Mouse (Mus musculus) spleen, adult 2 months (tissue): ENCODE data around the gene Gm3149. TPM values are rescaled to one million over a fixed set of nuclear protein-coding genes. Genes with fewer than 3 reads are reported as not detected.
"Not testable (repeated sequence)": the region's sequence is repeated elsewhere in the genome, so short reads cannot be mapped to it uniquely, and the experiment has no call there.

Source experiments
- DNase-seq, 2 experiments: peaks; one replicate each; pipeline versions ENCODE4 v3.0.0 to v3.0.0-alpha.2; 2012 to 2021; ENCODE audit warnings: low spot score in 2 of 2, low read depth in 1 of 2
- H3K27ac ChIP-seq: fragments of 200-500 bp; 2 replicates; pipeline ENCODE4 v1.5.1; 2012; ENCODE audit warnings: low read length, inconsistent platforms; ENCODE audit not compliant: insufficient read depth
- H3K27me3 ChIP-seq: fragments of 200-500 bp; 2 replicates; pipeline ENCODE4 v1.6.1; 2012; ENCODE audit warnings: mild to moderate bottlenecking, moderate library complexity, low read length, inconsistent platforms; ENCODE audit not compliant: control insufficient read depth, insufficient read depth
- H3K36me3 ChIP-seq: fragments of 200-500 bp; 2 replicates; pipeline ENCODE4 v1.6.1; 2012; ENCODE audit warnings: mild to moderate bottlenecking, low read length, inconsistent platforms; ENCODE audit not compliant: control insufficient read depth, insufficient read depth
- H3K4me1 ChIP-seq: fragments of 200-500 bp; 2 replicates; pipeline ENCODE4 v1.6.1; 2011; ENCODE audit warnings: inconsistent platforms; ENCODE audit not compliant: control insufficient read depth, insufficient read depth, insufficient read length
- H3K4me3 ChIP-seq: fragments of 200-500 bp; 2 replicates; pipeline ENCODE4 v1.5.1; 2011; ENCODE audit warnings: mild to moderate bottlenecking, inconsistent platforms; ENCODE audit not compliant: insufficient read depth, insufficient read length; ENCODE audit errors: extremely low read depth
- WGBS: fragments of 180-500 bp; shearing (Covaris S2); methylation state at CpG from one replicate; pipeline ENCODE4 v1.1.7; 2018; 5-methylcytosine and 5-hydroxymethylcytosine counted together
- polyA plus RNA-seq: library from polyadenylated mRNA; depleted of rRNA; stranded (reverse); fragments of >200 nt; gene quantifications from 2 replicates; pipeline ENCODE4 v1.2.3, GENCODE M21; 2012; rRNA removed

Gene Gm3149
- polyA plus RNA-seq = not detected in 2 replicates

- H3K36me3 ChIP-seq, H3K4me1 ChIP-seq, DNase-seq, H3K4me3 ChIP-seq, H3K27me3 ChIP-seq, H3K27ac ChIP-seq: not testable (repeated sequence)
- WGBS = no CpG with 5 or more reads among the region's 1 CpGs
Observed at GRCm38 (mm10) chr14:4316983-4317382, at the start of gene Gm3149. Gene Gm3149, plus strand, starts transcription at chr14:4317283.

GRCm38 (mm10) chr14:4269238-4269950 lies 47.7 kb upstream of the Gm3149 start:
- H3K4me1 ChIP-seq, H3K27ac ChIP-seq, H3K27me3 ChIP-seq, H3K4me3 ChIP-seq, H3K36me3 ChIP-seq, DNase-seq: not testable (repeated sequence)
- WGBS = 76% methylated on average over 2 of the region's 2 CpGs

GRCm38 (mm10) chr14:4279828-4280227 lies 37.3 kb upstream of the Gm3149 start:
- not testable (repeated sequence) for H3K4me1 ChIP-seq, H3K27ac ChIP-seq, H3K27me3 ChIP-seq, H3K4me3 ChIP-seq, DNase-seq, H3K36me3 ChIP-seq
- 74% methylated on average over 3 of the region's 3 CpGs for WGBS

GRCm38 (mm10) chr14:4334476-4335080 lies 17.5 kb downstream of the Gm3149 start, which contains the start of gene 2610042L04Rik:
Gene 2610042L04Rik, plus strand, starts transcription at chr14:4334763.
- not testable (repeated sequence) for H3K27ac ChIP-seq, DNase-seq, H3K4me3 ChIP-seq, H3K4me1 ChIP-seq, H3K27me3 ChIP-seq, H3K36me3 ChIP-seq
- WGBS = 4% methylated on average over 28 of the region's 48 CpGs

GRCm38 (mm10) chr14:4335506-4335905 lies 18.4 kb downstream of the Gm3149 start:
- not testable (repeated sequence) for H3K4me1 ChIP-seq, H3K27ac ChIP-seq, H3K36me3 ChIP-seq, DNase-seq, H3K4me3 ChIP-seq, H3K27me3 ChIP-seq
- WGBS = 15% methylated on average over 8 of the region's 8 CpGs

GRCm38 (mm10) chr14:4368991-4369390 lies 51.9 kb downstream of the Gm3149 start:
- not testable (repeated sequence) for H3K36me3 ChIP-seq, H3K4me3 ChIP-seq, H3K4me1 ChIP-seq, H3K27ac ChIP-seq, H3K27me3 ChIP-seq, DNase-seq
- WGBS = 83% methylated on average over 3 of the region's 3 CpGs

GRCm38 (mm10) chr14:4369691-4370090 lies 52.6 kb downstream of the Gm3149 start:
- not testable (repeated sequence) for H3K36me3 ChIP-seq, H3K27me3 ChIP-seq, H3K4me1 ChIP-seq, DNase-seq, H3K27ac ChIP-seq, H3K4me3 ChIP-seq
- 80% methylated on average over 3 of the region's 3 CpGs for WGBS

Other genes starting within 250 kb of the Gm3149 start
- gene Gm3115, start 233.2 kb upstream of the Gm3149 start, polyA plus RNA-seq = not detected in 2 replicates
- gene Gm8108, start 206.8 kb upstream of the Gm3149 start, polyA plus RNA-seq = not detected in 2 replicates
- not detected in 2 replicates for gene Gm3127, start 152.3 kb upstream of the Gm3149 start, polyA plus RNA-seq
- gene Gm2974, start 134.7 kb upstream of the Gm3149 start, polyA plus RNA-seq = not detected in 2 replicates
- not detected in 2 replicates for gene Gm3138, start 67.7 kb upstream of the Gm3149 start, polyA plus RNA-seq
- not detected in 2 replicates for gene 2610042L04Rik, start 17.5 kb downstream of the Gm3149 start, polyA plus RNA-seq
- not detected in 2 replicates for gene Gm3159, start 80.2 kb downstream of the Gm3149 start, polyA plus RNA-seq
- gene Gm3164, start 98.2 kb downstream of the Gm3149 start, polyA plus RNA-seq = 0.05 TPM in 1 of 2 replicates, not detected in the other
- gene Gm3173, start 113.7 kb downstream of the Gm3149 start, polyA plus RNA-seq = not detected in 2 replicates
- not detected in 2 replicates for gene Gm3182, start 164.5 kb downstream of the Gm3149 start, polyA plus RNA-seq
- gene Gm3047, start 238.1 kb downstream of the Gm3149 start, polyA plus RNA-seq = not detected in 2 replicates